Mouse (Mus musculus) kidney, adult 2 months (tissue): ENCODE measurements around the gene Akap8.

Experiments
- CTCF ChIP-seq: fragments of 200-500 bp; conservative IDR thresholded peaks from 2 replicates; pipeline ENCODE4 v1.5.1; 2011; ENCODE audit warnings: low read depth, mild to moderate bottlenecking, control low read depth, low read length, moderate library complexity, mixed read lengths; ENCODE audit not compliant: insufficient read depth, insufficient read length
- POLR2A ChIP-seq: fragments of 200-500 bp; IDR thresholded peaks from one replicate; pipeline ENCODE4 v1.6.1; 2011; ENCODE audit warnings: low read depth, low read length, control low read depth

GRCm38 (mm10) chr17:32298125-32298524 is 22.9 kb downstream of the Akap8 start:
- no peak for TF ChIP-seq CTCF
- TF ChIP-seq POLR2A, result no peak
